Mouse (Mus musculus): ENCODE data around the gene Gm27027.

Gene Gm27027

DNA sequence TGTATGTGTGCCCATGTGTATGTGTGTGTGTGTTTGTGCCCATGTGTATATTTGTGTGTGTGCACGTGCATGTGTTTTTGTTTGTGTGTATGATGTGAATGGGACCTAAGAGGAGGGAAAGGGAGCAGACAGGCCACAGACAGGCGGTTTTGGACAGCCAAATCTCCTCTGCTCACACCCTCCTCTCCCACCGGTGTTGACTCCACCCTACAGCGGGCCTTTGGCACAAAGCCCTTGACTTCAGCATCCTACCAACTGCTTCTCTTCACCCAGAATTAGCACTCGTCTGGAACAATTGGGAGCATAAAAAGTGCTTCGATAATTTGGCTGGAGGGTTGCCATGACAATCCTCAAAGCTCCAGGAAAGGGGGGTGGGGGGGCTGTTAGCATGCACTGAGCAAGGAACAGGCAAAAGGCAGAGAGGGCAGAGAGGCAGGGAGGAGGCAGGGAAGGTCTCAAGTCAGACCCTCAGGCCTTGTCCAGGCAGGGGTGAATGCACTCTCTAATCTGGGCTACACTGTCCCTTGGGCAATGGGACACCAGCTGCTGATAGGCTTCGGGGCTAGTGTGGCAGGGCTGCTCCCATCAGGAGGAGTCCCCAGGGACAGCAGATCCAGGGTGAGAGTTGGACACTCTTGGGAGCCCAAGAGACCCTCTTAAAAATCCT, 31.5 kb downstream of the Gm27027 start:
- no peak overlapping the region for H3K4me3 ChIP-seq (replicated peaks; ENCODE audit: low read length)
- H3K36me3 ChIP-seq (ENCODE audit: insufficient read depth, low read length): no peaks in the 10 kb centered on the region
- H3K9me3 ChIP-seq (ENCODE audit: low read length): peaks cover 8% of the 10 kb centered on the region; the same call in 1 of the 2 replicates
- TF ChIP-seq CTCF (conservative IDR thresholded peaks at IDR 0.05; ENCODE audit: low read length) (no peak), NANOG (IDR thresholded peaks at IDR 0.05; ENCODE audit: borderline replicate concordance, low read length) (no peak), POU5F1 (IDR thresholded peaks at IDR 0.05; ENCODE audit: borderline replicate concordance, low read length) (no peak)
- peaks cover 15% of the 10 kb centered on the region for H3K27me3 ChIP-seq (ENCODE audit: insufficient read depth, low read length)
- peaks cover 17% of the 10 kb centered on the region for H3K4me1 ChIP-seq (replicated peaks; ENCODE audit: low read depth, low read length)

DNA sequence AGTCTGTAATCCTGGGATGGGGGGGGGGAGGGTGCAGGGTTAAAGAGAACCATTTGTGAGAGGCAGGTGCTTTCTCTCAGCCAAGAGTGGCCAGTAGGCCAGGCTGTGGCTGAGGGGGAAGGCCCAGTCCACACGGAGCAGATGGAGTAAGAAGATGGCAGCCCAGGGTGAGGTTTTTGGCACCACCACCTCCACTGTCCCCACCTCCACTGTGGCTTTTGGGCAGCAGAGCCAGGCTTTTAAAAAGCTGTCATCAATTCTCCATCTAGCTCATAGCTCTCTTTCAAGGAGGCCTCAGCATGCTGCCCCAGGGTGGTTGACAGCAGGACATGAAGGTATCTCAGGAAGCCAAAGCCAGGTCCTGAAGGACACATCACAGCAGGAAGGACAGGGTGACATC, 32.4 kb downstream of the Gm27027 start:
- H3K27me3 ChIP-seq (ENCODE audit: insufficient read depth, low read length): peaks cover 23% of the 10 kb centered on the region
- H3K9me3 ChIP-seq (ENCODE audit: low read length): peaks cover 8% of the 10 kb centered on the region; the same call in 1 of the 2 replicates
- TF ChIP-seq CTCF (conservative IDR thresholded peaks at IDR 0.05; ENCODE audit: low read length) (no peak), POU5F1 (IDR thresholded peaks at IDR 0.05; ENCODE audit: borderline replicate concordance, low read length) (no peak), NANOG (IDR thresholded peaks at IDR 0.05; ENCODE audit: borderline replicate concordance, low read length) (no peak)

DNA sequence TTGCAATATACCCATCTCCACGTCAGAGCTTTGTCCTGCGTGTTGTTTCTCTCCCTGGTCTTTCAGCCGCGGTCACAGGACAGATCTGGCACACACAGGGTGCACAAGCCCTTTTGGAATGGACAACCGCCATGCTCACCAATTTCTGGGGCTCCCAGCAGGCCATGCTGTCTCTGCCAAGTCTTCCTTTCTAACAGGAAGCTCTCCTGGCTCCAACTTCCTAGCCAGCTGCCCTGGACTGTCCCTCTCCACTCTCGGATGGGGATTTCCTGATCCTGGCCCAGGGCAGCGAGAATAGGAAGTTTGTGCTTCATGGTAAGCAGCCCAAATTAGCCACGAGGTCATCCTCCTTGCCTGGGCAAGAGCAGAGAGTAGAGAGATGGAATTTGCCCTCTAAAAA, 34.4 kb downstream of the Gm27027 start:
- H3K27me3 ChIP-seq (ENCODE audit: insufficient read depth, low read length): peaks cover 44% of the 10 kb centered on the region
- peaks cover 8% of the 10 kb centered on the region; the same call in 1 of the 2 replicates for H3K9me3 ChIP-seq (ENCODE audit: low read length)
- TF ChIP-seq POU5F1 (IDR thresholded peaks at IDR 0.05; ENCODE audit: borderline replicate concordance, low read length) (no peak), NANOG (IDR thresholded peaks at IDR 0.05; ENCODE audit: borderline replicate concordance, low read length) (no peak), CTCF (conservative IDR thresholded peaks at IDR 0.05; ENCODE audit: low read length) (no peak)
- no peak overlapping the region for H3K4me3 ChIP-seq (replicated peaks; ENCODE audit: low read length)
- H3K36me3 ChIP-seq (ENCODE audit: insufficient read depth, low read length): no peaks in the 10 kb centered on the region
- peaks cover 24% of the 10 kb centered on the region for H3K4me1 ChIP-seq (replicated peaks; ENCODE audit: low read depth, low read length)

More for the DNA sequence above, 32.4 kb downstream of the Gm27027 start:
- Histone ChIP-seq H3K4me1 (replicated peaks; ENCODE audit: low read depth, low read length) (peaks cover 17% of the 10 kb centered on the region), H3K36me3 (ENCODE audit: insufficient read depth, low read length) (no peaks in the 10 kb centered on the region), H3K4me3 (replicated peaks; ENCODE audit: low read length) (no peak overlapping the region)

DNA sequence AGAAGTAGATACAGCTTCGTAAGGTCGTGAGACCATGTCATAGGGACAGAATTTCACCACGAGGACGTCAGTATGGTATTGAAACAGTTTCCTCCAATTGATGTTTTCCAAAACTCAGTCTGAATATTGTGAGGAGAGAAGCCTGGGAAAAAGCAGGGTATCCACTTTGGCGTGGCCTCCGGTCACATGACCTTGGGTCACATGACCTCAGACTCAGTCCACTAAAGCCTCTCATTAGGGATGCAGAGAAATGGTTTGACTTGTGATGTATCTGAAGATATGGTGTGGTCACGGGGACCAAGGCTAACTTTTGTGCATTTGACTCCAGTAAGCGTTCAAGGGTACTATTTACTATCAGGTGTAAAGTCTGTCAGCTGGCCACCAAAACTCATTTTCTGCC, 36.8 kb downstream of the Gm27027 start:
- no peak overlapping the region for H3K4me3 ChIP-seq (replicated peaks; ENCODE audit: low read length)
- peaks cover 62% of the 10 kb centered on the region for H3K27me3 ChIP-seq (ENCODE audit: insufficient read depth, low read length)
- no peaks in the 10 kb centered on the region for H3K36me3 ChIP-seq (ENCODE audit: insufficient read depth, low read length)
- TF ChIP-seq NANOG (IDR thresholded peaks at IDR 0.05; ENCODE audit: borderline replicate concordance, low read length) (no peak), CTCF (conservative IDR thresholded peaks at IDR 0.05; ENCODE audit: low read length) (no peak), POU5F1 (IDR thresholded peaks at IDR 0.05; ENCODE audit: borderline replicate concordance, low read length) (no peak)
- peaks cover 8% of the 10 kb centered on the region; the same call in 1 of the 2 replicates for H3K9me3 ChIP-seq (ENCODE audit: low read length)
- H3K4me1 ChIP-seq (replicated peaks; ENCODE audit: low read depth, low read length): peaks cover 27% of the 10 kb centered on the region

DNA sequence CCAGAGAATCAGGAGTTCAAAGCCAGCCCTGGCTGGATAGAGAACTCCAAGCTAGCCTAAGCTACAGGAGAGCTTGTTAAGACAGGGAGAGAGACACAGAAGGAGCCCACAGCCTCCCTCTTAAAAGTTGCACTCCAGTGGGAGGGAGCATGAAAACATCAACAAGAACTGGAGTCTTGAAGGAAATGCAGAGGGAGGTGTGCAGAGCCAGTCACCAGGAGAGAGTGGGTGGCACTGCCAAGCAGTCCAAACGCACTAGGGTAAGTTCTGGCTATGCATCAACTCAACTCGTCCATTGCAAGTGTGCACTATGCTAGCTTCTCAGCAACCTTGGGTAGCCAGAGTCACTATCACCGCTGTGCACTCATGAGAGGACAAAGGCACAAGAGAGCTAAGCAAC, 37.9 kb downstream of the Gm27027 start:
- H3K4me1 ChIP-seq (replicated peaks; ENCODE audit: low read depth, low read length): peaks cover 32% of the 10 kb centered on the region
- TF ChIP-seq POU5F1 (IDR thresholded peaks at IDR 0.05; ENCODE audit: borderline replicate concordance, low read length) (no peak), NANOG (IDR thresholded peaks at IDR 0.05; ENCODE audit: borderline replicate concordance, low read length) (no peak), CTCF (conservative IDR thresholded peaks at IDR 0.05; ENCODE audit: low read length) (no peak)
- no peak overlapping the region for H3K4me3 ChIP-seq (replicated peaks; ENCODE audit: low read length)
- H3K27me3 ChIP-seq (ENCODE audit: insufficient read depth, low read length): peaks cover 73% of the 10 kb centered on the region
- H3K9me3 ChIP-seq (ENCODE audit: low read length): peaks cover 8% of the 10 kb centered on the region; the same call in 1 of the 2 replicates
- no peaks in the 10 kb centered on the region for H3K36me3 ChIP-seq (ENCODE audit: insufficient read depth, low read length)

DNA sequence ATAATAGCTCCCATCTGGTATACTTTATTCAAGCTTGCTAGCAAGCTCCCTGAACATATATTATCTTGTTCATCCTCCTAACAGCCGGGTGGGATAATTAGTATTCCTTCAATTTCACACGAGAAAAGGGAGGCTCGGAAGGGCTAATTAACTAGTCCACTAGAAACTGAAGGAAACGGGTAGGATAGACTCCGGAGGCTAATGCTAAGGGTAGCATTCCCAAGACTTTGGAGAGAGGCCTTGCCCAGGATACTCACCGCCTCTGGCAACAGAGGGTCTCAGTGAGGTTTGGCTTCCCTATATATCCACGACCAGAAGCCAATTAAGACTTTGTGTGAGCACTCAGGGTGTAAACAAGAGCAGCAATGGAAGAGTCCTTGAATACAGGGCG, 38.4 kb downstream of the Gm27027 start:
- no peak for TF ChIP-seq NANOG (IDR thresholded peaks at IDR 0.05; ENCODE audit: borderline replicate concordance, low read length)
- no peak for TF ChIP-seq POU5F1 (IDR thresholded peaks at IDR 0.05; ENCODE audit: borderline replicate concordance, low read length)
- TF ChIP-seq CTCF (conservative IDR thresholded peaks at IDR 0.05; ENCODE audit: low read length): no peak
- peaks cover 32% of the 10 kb centered on the region for H3K4me1 ChIP-seq (replicated peaks; ENCODE audit: low read depth, low read length)
- H3K9me3 ChIP-seq (ENCODE audit: low read length): peaks cover 8% of the 10 kb centered on the region; the same call in 1 of the 2 replicates
- no peaks in the 10 kb centered on the region for H3K36me3 ChIP-seq (ENCODE audit: insufficient read depth, low read length)
- H3K4me3 ChIP-seq (replicated peaks; ENCODE audit: low read length): peak overlapping the region; percentile 77; the same call in 1 of the 2 replicates
- peaks cover 76% of the 10 kb centered on the region for H3K27me3 ChIP-seq (ENCODE audit: insufficient read depth, low read length)

DNA sequence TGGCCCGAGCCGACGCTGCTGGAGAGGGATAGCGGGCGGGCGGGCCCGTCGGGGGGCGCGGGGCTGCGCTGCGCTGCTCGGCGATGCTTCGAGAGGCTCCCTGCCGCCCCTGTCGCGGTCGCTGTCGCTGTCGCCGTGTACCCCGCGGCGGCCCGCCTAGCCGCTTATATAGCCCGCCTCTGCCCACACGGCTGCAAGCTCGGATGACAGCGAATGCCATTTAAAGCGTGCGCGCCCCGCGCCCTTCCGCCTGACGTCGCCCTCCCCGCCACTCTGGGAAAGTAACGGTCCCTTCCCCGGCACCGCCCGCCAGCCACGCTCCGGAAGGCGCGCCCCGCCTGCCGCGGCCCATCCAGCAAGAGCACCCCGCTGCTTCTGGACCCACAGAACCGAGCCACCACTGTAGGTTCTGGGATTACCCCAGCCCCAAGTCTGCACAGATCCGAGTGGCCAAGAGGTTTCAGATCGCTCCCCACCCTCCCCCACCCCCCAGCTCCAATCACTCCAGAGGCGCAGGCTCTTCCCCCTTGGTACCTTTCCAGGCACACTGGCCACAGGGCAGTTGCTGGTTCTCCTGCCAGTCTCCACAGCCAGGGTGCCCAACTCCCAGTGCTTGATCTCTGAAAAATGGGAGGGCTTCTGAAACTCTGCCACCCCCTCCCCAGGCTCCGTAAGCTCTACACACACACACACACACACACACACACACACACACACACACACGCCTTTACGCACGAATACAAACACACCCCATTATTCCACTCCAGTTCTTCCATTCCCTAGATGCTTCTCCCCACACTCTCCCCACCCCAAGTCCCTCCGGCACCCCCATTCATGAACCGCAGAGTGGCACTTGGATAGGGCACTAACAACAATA, 39.0 kb downstream of the Gm27027 start, which contains the start of gene Gm13889:
Gene Gm13889 (minus strand): TSS at position 294 of the 877 bp plus-strand sequence.
- H3K27me3 ChIP-seq (ENCODE audit: insufficient read depth, low read length): peaks cover 82% of the 10 kb centered on the region
- TF ChIP-seq CTCF (conservative IDR thresholded peaks at IDR 0.05; ENCODE audit: low read length): no peak
- no peak for TF ChIP-seq POU5F1 (IDR thresholded peaks at IDR 0.05; ENCODE audit: borderline replicate concordance, low read length)
- TF ChIP-seq NANOG (IDR thresholded peaks at IDR 0.05; ENCODE audit: borderline replicate concordance, low read length): no peak
- peaks cover 32% of the 10 kb centered on the region for H3K4me1 ChIP-seq (replicated peaks; ENCODE audit: low read depth, low read length)
- no peaks in the 10 kb centered on the region for H3K36me3 ChIP-seq (ENCODE audit: insufficient read depth, low read length)
- peak within 1 kb of the TSS; percentile 77 for H3K4me3 ChIP-seq (replicated peaks; ENCODE audit: low read length)
- H3K9me3 ChIP-seq (ENCODE audit: low read length): peaks cover 8% of the 10 kb centered on the region; the same call in 1 of the 2 replicates

DNA sequence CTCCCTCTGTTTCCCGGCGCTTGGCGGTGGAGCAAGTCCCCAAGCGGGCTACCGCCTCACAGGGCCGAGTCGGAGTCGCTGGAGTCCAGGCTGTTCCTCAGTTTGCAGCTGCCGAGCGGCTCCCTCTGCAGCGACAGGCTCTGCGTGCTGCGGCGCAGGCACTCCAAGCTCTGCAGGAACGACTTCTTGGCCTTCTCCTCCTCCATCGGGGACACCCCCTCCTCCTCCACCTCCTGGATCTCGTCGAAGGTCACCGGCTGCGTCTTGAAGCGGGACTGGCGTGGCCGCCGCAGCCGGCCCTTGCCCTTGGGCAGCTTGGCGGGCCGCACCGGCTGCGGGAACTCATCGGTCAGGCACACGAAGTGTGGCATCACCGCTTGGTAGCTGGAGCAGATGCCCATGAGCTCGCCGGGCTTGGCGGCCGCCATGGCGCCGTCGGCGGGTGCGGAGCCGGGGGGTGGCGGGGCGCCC, 39.8 kb downstream of the Gm27027 start:
- Histone ChIP-seq H3K4me1 (replicated peaks; ENCODE audit: low read depth, low read length) (peaks cover 32% of the 10 kb centered on the region), H3K9me3 (ENCODE audit: low read length) (peaks cover 10% of the 10 kb centered on the region), H3K36me3 (ENCODE audit: insufficient read depth, low read length) (no peaks in the 10 kb centered on the region), H3K27me3 (ENCODE audit: insufficient read depth, low read length) (peaks cover 84% of the 10 kb centered on the region), H3K4me3 (replicated peaks; ENCODE audit: low read length) (peak overlapping the region; percentile 77)
- TF ChIP-seq POU5F1 (IDR thresholded peaks at IDR 0.05; ENCODE audit: borderline replicate concordance, low read length): no peak
- no peak for TF ChIP-seq CTCF (conservative IDR thresholded peaks at IDR 0.05; ENCODE audit: low read length)
- no peak for TF ChIP-seq NANOG (IDR thresholded peaks at IDR 0.05; ENCODE audit: borderline replicate concordance, low read length)
